Mouse (Mus musculus) left cerebral cortex, adult 8-10 months (tissue): Measurements from ENCODE around the gene Atxn2. TPM values are rescaled to one million over a fixed set of nuclear protein-coding genes. Genes with fewer than 3 reads are reported as not detected.

Experiments
- DNase-seq, 2 experiments: peaks; one replicate each; pipeline ENCODE4 v3.0.0; 2022; ENCODE audit warnings: low spot score in 2 of 2
- total RNA-seq, 4 experiments: library from RNA; stranded (reverse); gene quantifications; 2 replicates each; pipeline ENCODE4 v1.2.4; 2022

Gene Atxn2
- total RNA-seq, 4 experiments from 2014 or later: 199 to 223 (median 216) TPM

GRCm38 (mm10) chr5:121762949-121763348, 51.8 kb downstream of the Atxn2 start:
- no peak for DNase-seq

DNA sequence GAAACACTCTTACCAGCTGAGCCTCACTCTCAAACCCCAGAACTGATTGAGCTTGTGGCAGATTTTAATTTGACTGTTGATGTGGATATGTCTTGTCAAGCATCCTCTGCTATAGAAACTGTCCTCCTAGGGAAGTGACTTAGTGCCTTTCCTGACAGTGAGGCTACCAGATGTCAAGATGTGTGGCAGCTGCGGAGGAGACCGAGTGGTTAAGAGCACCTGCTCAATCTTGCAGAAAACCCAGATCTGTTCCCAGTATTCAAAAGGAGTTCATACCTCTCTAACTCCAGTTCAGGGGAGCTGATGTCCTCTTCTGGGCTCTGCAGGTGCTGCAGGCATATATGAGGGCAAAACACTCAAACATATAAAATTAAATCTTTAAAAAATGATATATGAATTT, 53.9 kb downstream of the Atxn2 start:
- DNase-seq: no peak

DNA sequence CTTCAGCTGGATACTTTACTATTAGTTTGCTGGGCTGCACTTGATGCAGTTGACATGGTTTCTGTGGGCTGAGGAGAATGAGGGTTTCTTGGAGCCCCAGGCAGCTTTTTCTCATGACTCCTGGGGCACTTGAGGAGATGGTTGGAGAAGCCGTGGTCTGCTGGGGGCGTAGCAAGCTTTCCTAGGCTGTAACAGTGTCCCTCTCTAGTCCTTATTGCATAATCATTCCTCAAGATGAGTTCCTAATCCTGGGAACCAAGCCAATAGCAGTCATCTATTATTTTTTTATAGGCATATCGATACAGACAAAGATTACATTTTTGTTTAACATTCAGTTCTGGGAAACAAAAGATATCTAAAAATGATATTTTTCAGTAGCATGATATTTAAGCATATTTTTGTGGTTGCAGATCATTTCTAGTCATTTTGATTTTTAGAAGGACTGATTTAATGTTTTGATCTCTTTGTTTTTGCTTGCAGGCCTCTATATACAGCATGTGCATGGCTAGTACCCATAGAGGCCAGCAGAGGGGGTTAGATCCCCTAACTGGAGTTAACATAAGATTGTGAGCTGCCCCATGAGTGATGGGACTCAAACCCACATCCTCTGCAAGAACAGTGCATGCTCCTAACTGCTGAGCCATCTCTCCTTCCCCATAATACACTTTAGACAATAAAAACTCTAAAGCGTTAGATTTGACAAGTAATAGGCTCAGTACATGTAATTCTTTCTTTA, 55.1 kb downstream of the Atxn2 start:
- DNase-seq: no peak

DNA sequence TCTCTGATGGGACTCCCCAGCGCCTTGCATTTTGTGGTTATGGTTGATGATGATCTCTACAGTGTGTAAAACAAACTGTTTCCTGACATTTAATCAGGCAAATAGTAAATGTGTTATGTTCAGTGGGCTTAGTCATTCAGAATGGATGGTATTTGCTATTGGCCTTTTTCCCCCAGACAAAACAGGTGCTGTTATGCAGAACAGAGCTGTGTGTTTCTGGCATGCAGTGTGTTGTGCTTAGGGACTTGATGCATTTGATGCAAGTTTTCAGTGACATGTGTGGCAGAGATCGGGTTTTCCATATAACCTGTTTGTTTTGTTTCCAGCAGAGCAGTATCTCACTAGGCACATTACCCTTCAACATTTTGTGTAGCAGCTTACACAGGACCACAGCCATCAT, 56.4 kb downstream of the Atxn2 start:
- no peak for DNase-seq

DNA sequence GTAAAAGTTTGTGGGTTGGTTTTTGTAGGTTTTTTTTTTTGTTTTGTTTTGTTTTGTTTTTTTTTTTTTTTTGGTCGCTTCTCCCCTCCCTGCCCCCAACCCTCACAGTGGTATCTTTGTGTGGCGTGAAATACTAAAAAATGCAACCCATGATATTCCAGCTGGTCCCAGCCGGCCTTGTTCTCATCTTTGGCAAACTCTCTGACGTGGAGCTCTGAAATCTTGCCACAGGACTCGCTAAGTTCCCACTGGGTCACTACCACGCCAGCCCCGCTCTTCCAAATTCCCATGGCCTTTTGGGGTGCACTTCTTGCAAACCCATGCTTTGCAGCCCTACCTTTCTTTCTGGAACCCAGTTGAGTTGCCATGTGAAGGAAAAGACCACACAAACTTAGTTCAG, 58.7 kb downstream of the Atxn2 start:
- no peak for DNase-seq

- DNase-seq: no peak
Measured at GRCm38 (mm10) chr5:121771611-121772010, 60.5 kb downstream of the Atxn2 start.

DNA sequence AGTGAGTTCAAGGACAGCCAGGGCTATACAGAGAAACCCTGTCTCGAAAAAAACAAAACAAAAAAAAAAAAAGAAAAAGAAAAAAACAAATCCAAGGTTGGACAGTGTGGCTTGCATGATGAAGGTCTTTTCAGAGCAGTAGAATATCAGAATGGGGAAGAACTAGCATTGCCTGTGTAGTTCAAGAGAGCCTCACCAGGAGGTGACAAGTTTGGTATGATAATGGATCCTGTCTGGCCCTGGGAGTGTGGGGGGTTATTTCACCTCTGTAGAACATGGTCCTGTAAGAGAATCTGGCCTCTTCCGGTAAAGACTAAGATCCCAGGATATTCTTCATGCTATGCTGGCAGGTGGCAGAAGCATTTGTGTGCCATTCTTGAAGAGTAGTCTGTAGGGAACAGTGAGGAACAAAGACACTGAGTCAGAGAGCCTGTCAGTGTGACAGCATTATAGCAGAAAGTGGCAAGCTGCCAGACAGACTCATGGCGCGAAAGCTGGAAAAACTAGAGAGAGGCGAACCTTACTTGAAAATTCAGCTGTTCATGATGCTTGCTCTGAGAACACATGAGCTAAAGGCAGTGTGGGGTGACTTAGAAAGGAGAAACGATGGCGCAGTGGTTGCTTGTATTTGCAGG, 67.5 kb downstream of the Atxn2 start:
- DNase-seq: peak; percentile 28 to 43

DNA sequence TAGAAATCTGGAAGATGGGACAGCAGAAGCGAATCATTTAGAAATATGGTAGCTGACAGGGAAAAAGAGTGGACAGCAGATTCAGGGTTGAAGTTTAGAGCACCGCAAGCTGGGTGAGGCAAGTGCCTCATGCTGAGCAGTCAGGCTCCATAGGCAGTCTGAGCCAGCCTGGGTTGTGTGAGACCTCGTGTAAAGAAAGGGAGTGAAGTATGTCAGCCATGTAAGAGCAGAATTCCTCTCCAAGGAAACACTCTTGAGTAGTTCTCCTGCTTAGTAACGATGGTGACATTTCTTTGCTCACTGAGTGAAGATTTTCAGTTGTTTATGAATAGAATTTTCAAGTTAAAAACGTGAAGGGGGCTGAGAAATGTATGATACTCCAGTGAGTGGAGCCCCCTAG, 69.0 kb downstream of the Atxn2 start:
- no peak for DNase-seq

- no peak for DNase-seq
Measured at GRCm38 (mm10) chr5:121782467-121782866, 71.3 kb downstream of the Atxn2 start.

DNA sequence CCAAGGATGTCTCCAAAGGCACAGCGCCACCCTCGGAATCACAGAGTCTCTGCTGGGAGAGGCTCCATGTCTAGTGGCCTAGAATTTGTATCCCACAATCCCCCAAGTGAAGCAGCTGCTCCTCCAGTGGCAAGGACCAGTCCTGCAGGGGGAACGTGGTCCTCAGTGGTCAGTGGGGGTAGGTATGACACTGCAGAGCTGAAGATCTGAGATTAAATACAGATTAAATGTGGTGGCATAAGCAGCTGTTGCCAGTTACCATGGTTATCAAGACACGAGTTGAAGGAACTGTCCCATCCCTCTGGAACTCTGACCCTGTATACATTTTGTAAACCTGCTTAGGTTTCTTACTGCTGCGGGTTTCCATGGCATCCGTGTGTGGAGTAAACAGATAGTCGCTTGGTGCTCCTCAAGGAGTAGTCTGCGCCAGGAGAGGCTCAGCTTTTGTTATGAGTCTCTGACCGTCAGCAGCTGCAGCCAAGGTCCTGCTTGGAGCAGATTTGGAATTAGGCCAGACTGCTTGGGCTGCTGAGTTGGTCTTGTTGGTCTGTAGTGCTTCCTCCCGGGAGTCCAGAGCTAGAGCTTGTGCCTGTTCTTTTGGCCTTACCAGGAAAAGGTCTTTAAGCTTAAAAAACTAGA, 72.8 kb downstream of the Atxn2 start:
- no peak for DNase-seq

DNA sequence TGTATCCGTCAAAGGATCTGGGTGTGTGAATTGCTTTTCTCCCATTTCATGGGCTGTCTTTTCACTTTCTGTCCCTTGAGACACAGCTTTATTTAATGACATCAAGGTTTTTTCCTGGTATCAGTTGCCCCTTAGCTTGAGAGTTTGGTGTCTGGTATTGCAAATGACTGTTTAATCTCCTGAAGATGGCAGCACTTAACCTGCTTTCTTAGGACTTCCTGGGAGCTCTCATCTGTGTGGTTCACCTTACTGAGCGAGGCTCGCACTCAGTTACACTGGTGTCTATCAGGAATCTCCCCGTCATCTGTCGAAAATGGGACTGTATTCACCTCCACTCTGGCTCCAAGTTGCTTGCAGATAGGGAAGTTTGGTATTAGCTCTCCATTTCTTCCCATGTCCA, 79.9 kb downstream of the Atxn2 start:
- no peak for DNase-seq

DNA sequence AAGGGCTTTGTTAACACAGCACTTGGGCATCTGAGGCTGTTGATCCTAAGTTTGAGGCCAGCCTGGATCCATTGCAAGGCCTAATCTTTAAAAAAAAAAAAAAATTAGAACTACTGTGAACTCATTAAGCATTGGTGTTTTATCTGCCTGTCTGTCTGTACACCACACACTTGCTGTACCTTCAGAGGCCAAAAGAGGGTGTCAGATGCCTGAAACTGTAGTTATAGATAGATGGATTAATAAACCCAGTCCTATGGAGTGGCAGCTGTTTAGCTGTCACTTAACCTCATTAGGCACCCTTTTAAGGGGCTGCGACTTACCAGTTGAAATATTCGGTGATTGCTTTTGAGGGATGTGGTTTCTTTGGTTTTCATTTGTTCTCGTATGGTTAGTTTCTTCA, 84.7 kb downstream of the Atxn2 start:
- no peak for DNase-seq

GRCm38 (mm10) chr5:121798447-121798846, 87.3 kb downstream of the Atxn2 start:
- DNase-seq: no peak

DNA sequence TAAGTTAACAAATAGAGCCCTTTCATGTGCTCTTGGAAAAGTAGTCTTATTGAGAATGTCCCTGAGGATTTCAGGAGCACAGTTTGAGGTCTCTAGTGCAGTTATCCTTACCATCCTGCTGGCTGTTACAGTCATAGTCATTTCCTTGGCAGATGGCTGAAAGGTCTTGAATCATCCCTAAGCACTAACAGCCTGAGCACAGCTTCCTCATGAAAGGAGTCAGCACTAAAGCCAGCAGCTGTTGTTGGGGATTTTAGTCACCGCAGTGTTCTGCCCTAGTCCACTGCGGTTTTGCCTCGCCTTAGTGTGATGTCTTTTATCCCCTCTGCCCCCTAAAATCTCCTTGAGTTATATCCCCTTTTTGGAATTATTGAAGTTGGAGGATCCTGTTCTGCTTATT, 96.0 kb downstream of the Atxn2 start:
- DNase-seq: no peak

GRCm38 (mm10) chr5:121808202-121808601, 97.1 kb downstream of the Atxn2 start:
- no peak for DNase-seq

DNA sequence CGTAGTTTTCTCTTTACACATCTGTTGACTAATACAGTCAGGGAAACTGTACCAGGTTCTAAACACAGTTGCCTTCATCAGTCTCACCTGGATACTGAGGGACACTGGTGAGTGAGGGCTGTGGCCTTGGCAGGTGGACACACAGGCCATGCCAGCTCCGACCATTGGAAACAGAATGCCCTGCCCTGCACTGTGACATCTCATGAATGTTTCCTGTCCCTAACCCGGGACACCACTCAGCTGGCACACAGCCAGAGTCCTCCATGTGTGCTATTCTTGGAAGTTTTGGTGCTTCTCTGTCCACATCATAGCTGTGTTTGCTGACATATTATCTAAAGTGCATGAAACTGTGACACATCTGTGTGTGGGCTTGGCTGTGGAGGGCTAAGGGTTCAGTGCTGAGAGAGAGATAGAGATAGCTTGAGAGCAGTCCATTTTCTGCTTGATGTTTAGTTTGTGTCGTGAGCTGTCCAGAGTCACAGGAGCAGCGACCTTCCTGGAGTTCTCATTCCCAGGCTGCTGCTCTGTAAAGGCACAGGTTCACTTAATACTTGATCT, 98.6 kb downstream of the Atxn2 start:
- DNase-seq: no peak

DNA sequence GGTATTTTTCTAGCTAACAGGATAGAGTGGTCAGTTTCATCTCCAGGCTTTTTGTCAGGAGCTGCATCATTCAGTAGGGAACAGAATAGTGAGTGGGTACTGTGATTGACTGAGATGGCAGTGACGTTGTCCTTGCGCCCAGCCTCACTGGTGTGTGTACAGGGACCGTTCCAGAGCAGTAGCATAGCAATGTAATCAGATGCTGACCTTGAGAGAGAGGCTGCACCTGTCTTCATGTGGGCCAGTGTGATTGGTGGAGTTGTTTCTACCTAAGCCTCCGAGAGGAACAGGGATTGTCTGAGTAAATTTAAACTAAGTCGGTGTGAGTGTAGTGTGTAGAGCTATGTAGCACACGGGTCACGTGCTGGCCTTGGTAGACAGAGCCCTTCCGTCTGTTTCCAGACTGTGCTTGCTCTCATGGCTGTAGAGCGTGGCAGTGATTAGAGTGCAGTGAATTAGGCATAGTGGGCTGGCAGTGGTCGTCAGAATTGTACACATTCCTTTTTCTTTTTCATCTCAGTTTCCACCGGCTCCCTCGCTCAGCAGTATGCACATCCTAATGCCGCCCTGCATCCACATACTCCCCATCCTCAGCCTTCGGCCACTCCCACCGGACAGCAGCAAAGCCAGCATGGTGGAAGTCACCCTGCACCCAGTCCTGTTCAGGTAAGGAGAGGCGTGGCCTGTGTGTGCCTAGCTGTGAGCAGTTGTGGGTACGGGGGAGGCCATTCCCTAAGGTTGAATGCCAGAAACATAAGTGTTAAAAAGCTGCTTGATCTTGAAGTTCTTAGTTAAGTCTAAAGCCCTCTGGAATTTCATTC, 99.4 kb downstream of the Atxn2 start:
- no peak for DNase-seq

DNA sequence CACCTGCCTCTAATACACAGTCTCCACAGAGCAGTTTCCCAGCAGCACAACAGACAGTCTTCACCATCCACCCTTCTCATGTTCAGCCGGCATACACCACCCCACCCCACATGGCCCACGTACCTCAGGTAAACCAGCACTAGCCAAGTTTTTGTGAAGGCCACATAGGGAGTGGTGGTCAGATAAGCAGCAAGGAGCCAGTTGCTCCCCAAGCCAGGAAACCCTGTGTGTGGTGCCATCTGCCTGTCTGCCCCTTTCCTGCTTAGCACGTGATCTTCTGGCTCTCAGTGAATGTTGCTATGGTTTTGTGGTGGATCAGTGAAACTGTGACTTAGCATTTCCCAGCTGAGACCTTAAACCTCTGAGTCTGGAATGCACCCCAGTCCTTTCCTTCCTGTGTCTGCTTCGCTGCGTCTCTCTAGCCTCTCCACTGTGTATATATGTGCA, 100.4 kb downstream of the Atxn2 start:
- no peak for DNase-seq

- DNase-seq: no peak
Measured at GRCm38 (mm10) chr5:121812526-121813243, 101.5 kb downstream of the Atxn2 start.

- no peak for DNase-seq
Measured at GRCm38 (mm10) chr5:121813744-121814143, 102.6 kb downstream of the Atxn2 start.

DNA sequence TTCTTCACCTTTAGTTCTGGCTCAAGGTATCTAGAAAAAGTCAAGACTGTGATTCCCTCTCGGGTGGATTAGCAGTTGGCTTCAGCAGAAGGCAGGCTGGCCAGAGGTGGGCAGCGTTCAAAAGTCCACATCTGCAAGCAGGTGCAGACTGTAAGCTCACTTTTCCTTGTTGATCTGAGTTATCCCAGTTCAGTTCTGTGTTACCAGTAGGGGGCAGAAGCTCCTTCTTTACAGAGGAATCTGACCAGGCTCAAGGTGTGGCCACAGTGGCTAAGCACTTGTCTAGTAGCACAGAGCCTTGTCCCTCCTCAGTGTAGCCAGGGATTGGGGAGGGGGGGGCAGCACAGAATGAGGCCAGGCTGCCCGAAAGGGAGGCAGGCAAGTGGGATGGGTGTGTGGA, 103.9 kb downstream of the Atxn2 start:
- DNase-seq: no peak
